Mouse (Mus musculus) forebrain, embryonic 15.5 days (tissue): ENCODE results near the gene Bsn. TPM values are rescaled to one million over a fixed set of nuclear protein-coding genes. Genes with fewer than 3 reads are reported as not detected.
"Not testable (repeated sequence)": the region's sequence is repeated elsewhere in the genome, so short reads cannot be mapped to it uniquely, and the experiment has no call there.

Source experiments
- ATAC-seq: fragments of 200-750 bp; cut with Nextera tagmentation; replicated peaks from 2 replicates; pipeline ENCODE4 v1.8.0; 2017; ENCODE audit warnings: mild to moderate bottlenecking, moderate TSS enrichment, moderate library complexity
- H3K27ac ChIP-seq: fragments of 300-500 bp; sonication (generic); replicated peaks from 2 replicates; pipeline ENCODE4 v1.5.1; 2015; ENCODE audit warnings: mild to moderate bottlenecking, inconsistent platforms
- H3K27me3 ChIP-seq: fragments of 300-500 bp; sonication (generic); 2 replicates; pipeline ENCODE4 v1.6.1; 2015; ENCODE audit warnings: inconsistent platforms
- H3K36me3 ChIP-seq: fragments of 300-500 bp; sonication (generic); 2 replicates; pipeline ENCODE4 v1.6.1; 2015; ENCODE audit warnings: mild to moderate bottlenecking, inconsistent platforms
- H3K4me1 ChIP-seq: fragments of 300-500 bp; sonication (generic); 2 replicates; pipeline ENCODE4 v1.6.1; 2015; ENCODE audit warnings: inconsistent platforms
- H3K4me2 ChIP-seq: fragments of 300-500 bp; sonication (generic); replicated peaks from 2 replicates; pipeline ENCODE4 v1.6.1; 2015; ENCODE audit warnings: mild to moderate bottlenecking, inconsistent platforms
- H3K4me3 ChIP-seq: fragments of 300-500 bp; sonication (generic); 2 replicates; pipeline ENCODE4 v1.5.1; 2015; ENCODE audit warnings: mild to moderate bottlenecking, inconsistent platforms
- H3K9ac ChIP-seq: fragments of 300-500 bp; sonication (generic); replicated peaks from 2 replicates; pipeline ENCODE4 v1.6.1; 2015; ENCODE audit warnings: mild to moderate bottlenecking, inconsistent platforms
- H3K9me3 ChIP-seq: fragments of 300-500 bp; sonication (generic); 2 replicates; pipeline ENCODE4 v1.6.1; 2016; ENCODE audit warnings: inconsistent platforms
- WGBS: fragments of 180-500 bp; shearing (Covaris S2); methylation state at CpG from one replicate; pipeline ENCODE4 v1.1.7; 2015; ENCODE audit warnings: mixed read lengths; 5-methylcytosine and 5-hydroxymethylcytosine counted together
- polyA plus RNA-seq: library from polyadenylated mRNA; unstranded; fragments of >200 nt; fragmentation: Nextera tagmentation; extraction: Ambion mirVana; gene quantifications from 2 replicates; pipeline ENCODE4 v1.2.1, GENCODE M21; 2015

Gene Bsn
- polyA plus RNA-seq, 1 experiment from 2014 or later: 7.3 TPM

GRCm38 (mm10) chr9:108146451-108146850 is 43.7 kb downstream of the Bsn start:
- Histone ChIP-seq H3K4me1 (no peaks in the 10 kb centered on the region), H3K27ac (no peak overlapping the region), H3K36me3 (no peaks in the 10 kb centered on the region), H3K4me3 (no peak overlapping the region), H3K27me3 (no peaks in the 10 kb centered on the region), H3K4me2 (no peak overlapping the region), H3K9me3 (no peaks in the 10 kb centered on the region), H3K9ac (no peak overlapping the region)
- 77% methylated on average over 4 of the region's 4 CpGs for WGBS
- no peak for ATAC-seq

- no peaks in the 10 kb centered on the region for H3K36me3 ChIP-seq
- 72% methylated on average over 6 of the region's 6 CpGs for WGBS
- H3K9ac ChIP-seq: no peak overlapping the region
- H3K4me1 ChIP-seq: no peaks in the 10 kb centered on the region
- no peak overlapping the region for H3K4me2 ChIP-seq
- no peak overlapping the region for H3K4me3 ChIP-seq
- H3K27me3 ChIP-seq: no peaks in the 10 kb centered on the region
- H3K27ac ChIP-seq: no peak overlapping the region
- ATAC-seq: no peak
- H3K9me3 ChIP-seq: no peaks in the 10 kb centered on the region
Observed at GRCm38 (mm10) chr9:108145740-108146139, 44.4 kb downstream of the Bsn start.

DNA sequence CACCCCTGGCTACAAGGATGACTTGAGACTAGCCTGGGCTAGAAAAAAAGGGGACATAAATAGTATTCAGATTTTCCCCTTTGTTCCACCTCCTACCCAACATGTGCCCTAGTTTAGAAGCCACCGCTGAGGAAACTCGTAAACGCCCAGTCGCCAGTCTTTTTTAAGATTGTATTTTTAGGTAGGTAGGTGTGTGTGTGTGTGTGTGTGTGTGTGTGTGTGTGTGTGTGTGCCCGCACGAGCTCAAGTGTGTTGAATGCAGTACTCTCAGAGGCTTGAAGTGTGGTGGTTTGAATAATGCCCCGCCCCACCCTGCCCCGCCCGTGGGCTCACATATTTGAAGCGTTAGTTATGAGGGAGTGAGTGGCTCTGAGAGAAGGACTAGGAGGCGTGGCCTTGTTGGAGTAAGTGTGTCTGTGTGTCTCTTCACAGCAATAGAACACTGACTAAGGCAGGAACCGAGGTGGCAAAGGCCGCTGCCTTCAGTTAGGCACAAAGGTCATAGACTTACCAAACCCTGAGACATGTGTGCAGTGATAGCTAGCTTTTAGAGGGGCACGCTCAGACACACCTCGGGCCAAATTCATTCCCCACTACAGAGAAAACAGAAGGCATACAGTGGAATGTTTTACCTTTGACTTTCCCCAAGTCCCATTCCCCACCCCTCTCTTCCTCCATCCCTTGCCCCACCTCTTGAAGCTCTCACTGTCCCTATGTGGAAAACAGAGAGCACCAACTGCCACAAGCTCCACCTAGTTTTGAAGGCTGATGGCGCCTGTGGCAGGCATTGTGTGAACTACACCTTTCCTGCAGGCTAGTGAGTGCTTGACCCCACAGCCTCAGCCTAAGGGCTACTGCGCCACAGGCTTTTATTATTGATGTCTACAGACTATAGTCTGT is 45.6 kb downstream of the Bsn start:
- H3K9me3 ChIP-seq: no peaks in the 10 kb centered on the region
- WGBS: 83% methylated on average over 17 of the region's 17 CpGs
- no peak for ATAC-seq

GRCm38 (mm10) chr9:108143470-108143869 is 46.7 kb downstream of the Bsn start:
- Histone ChIP-seq H3K4me2 (no peak overlapping the region), H3K9ac (no peak overlapping the region), H3K9me3 (no peaks in the 10 kb centered on the region), H3K27ac (no peak overlapping the region), H3K4me1 (no peaks in the 10 kb centered on the region), H3K27me3 (no peaks in the 10 kb centered on the region), H3K36me3 (peaks cover 9% of the 10 kb centered on the region), H3K4me3 (no peak overlapping the region)
- WGBS: 80% methylated on average over 2 of the region's 2 CpGs
- ATAC-seq: no peak

More for the DNA sequence above, 45.6 kb downstream of the Bsn start:
- Histone ChIP-seq H3K36me3 (no peaks in the 10 kb centered on the region), H3K9ac (no peak overlapping the region), H3K4me1 (no peaks in the 10 kb centered on the region), H3K27me3 (no peaks in the 10 kb centered on the region), H3K27ac (no peak overlapping the region), H3K4me3 (no peak overlapping the region), H3K4me2 (no peak overlapping the region)

DNA sequence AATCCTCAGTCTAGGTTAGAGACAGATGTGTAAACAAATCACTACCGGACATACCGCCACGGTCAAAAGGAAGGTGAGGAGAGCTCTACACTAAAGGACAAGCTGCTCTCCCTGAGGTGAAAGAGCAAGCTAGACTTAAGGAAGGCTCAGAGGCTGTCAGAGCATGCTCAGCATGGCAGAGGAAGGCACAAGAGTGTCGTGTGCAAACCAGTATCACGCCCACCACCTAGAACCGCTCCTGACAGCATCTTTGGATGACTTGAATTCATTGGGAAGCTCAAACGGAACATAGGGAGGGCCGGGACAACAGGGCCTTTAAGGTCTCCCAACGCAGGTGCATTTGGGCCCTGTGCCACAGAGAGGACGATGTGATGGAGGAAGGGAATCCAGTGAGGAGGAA is 48.8 kb downstream of the Bsn start:
- H3K4me3 ChIP-seq: no peak overlapping the region
- 92% methylated on average over 10 of the region's 10 CpGs for WGBS
- H3K4me2 ChIP-seq: no peak overlapping the region
- H3K4me1 ChIP-seq: no peaks in the 10 kb centered on the region
- H3K9ac ChIP-seq: no peak overlapping the region
- H3K27me3 ChIP-seq: no peaks in the 10 kb centered on the region
- no peaks in the 10 kb centered on the region for H3K9me3 ChIP-seq
- ATAC-seq: no peak
- no peak overlapping the region for H3K27ac ChIP-seq
- peaks cover 15% of the 10 kb centered on the region for H3K36me3 ChIP-seq

- no peaks in the 10 kb centered on the region for H3K4me1 ChIP-seq
- no peaks in the 10 kb centered on the region for H3K9me3 ChIP-seq
- no peak overlapping the region for H3K4me3 ChIP-seq
- H3K36me3 ChIP-seq: peaks cover 15% of the 10 kb centered on the region
- 81% methylated on average over 7 of the region's 7 CpGs for WGBS
- no peaks in the 10 kb centered on the region for H3K27me3 ChIP-seq
- no peak overlapping the region for H3K27ac ChIP-seq
- ATAC-seq: no peak
- no peak overlapping the region for H3K9ac ChIP-seq
- H3K4me2 ChIP-seq: no peak overlapping the region
Observed at GRCm38 (mm10) chr9:108139963-108140695, 50.1 kb downstream of the Bsn start.

DNA sequence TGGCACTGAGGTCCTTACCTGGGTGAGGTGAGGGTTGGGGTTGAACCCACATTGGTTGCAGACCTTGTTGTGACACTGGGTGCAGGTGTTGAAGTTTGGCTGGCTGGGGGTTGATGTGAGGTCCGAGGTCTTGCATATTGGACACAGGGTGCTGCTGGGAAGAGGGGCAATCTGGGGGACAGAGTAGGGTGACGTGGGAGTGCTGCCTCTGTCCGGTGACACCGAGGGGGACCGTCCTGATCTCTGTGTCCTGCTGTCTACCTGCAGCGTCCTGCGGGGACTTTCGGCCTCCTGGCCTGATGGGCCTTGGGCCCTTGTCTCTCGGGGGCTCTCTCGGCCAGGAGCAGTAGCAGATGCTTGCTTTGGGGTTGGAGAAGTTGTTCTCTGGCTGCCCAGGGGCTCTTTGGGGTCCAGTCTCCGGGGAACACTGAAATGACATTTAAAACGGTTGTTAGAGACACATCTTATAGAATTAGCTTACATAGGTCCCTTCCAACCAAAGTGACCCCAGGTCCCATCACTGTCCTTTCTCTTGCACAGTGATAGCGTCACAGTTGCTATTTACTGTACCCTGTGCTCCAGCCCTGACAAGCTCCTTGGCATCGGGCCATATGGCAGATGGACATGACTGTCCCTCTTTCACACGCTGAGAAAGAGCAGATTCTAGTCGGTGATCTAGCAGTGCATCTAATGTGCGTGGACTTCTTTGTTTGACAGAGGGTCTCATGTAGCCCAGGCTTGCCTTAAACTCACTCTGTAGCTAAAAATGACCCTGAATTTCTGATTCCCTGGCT is 50.8 kb downstream of the Bsn start:
- 84% methylated on average over 17 of the region's 17 CpGs for WGBS
- H3K4me3 ChIP-seq: no peak overlapping the region
- no peak overlapping the region for H3K27ac ChIP-seq
- H3K36me3 ChIP-seq: peaks cover 15% of the 10 kb centered on the region
- H3K4me2 ChIP-seq: no peak overlapping the region
- H3K9ac ChIP-seq: no peak overlapping the region
- ATAC-seq: no peak
- no peaks in the 10 kb centered on the region for H3K27me3 ChIP-seq
- no peaks in the 10 kb centered on the region for H3K9me3 ChIP-seq
- H3K4me1 ChIP-seq: no peaks in the 10 kb centered on the region

GRCm38 (mm10) chr9:108138118-108138517 is 52.1 kb downstream of the Bsn start:
- Histone ChIP-seq H3K27ac (no peak overlapping the region), H3K27me3 (no peaks in the 10 kb centered on the region), H3K4me2 (no peak overlapping the region), H3K9ac (no peak overlapping the region), H3K9me3 (no peaks in the 10 kb centered on the region), H3K36me3 (peaks cover 15% of the 10 kb centered on the region), H3K4me3 (no peak overlapping the region), H3K4me1 (no peaks in the 10 kb centered on the region)
- no peak for ATAC-seq
- 85% methylated on average over 6 of the region's 6 CpGs for WGBS

- Histone ChIP-seq H3K36me3 (peaks cover 15% of the 10 kb centered on the region), H3K9ac (no peak overlapping the region), H3K27ac (no peak overlapping the region), H3K9me3 (no peaks in the 10 kb centered on the region), H3K4me1 (no peaks in the 10 kb centered on the region), H3K4me3 (no peak overlapping the region), H3K27me3 (no peaks in the 10 kb centered on the region), H3K4me2 (no peak overlapping the region)
- no peak for ATAC-seq
- WGBS: 72% methylated on average over 17 of the region's 17 CpGs
Observed at GRCm38 (mm10) chr9:108137523-108137922, 52.7 kb downstream of the Bsn start.

DNA sequence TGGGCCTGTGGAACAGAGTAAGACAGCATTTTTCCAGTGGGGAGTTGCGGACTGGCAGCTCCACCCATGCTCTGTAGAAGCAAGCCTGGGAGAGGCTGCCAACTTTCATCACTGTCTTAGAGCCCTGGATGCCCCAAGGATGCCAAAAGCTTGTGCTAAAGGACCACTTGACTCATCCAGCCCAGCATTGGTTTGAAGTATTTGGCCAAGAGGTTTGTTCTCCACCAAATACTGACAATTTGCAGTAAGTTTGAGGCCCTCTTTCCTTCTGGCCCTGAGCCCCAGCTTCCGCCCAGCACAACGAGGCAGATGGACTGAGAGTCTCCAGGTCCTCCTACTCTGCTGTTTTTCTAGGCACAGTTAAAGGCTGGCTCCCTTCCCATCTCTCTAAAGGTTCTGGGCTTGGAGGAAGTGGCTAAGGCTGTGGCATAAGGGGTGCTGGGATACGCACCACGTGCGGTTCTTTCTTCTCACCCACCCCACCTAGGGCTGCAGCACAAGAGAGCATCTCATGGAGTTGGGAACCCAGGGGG is 53.2 kb downstream of the Bsn start:
- 84% methylated on average over 6 of the region's 6 CpGs for WGBS
- Histone ChIP-seq H3K9ac (no peak overlapping the region), H3K4me3 (no peak overlapping the region), H3K27me3 (no peaks in the 10 kb centered on the region), H3K36me3 (peaks cover 15% of the 10 kb centered on the region), H3K4me2 (no peak overlapping the region), H3K9me3 (no peaks in the 10 kb centered on the region), H3K4me1 (no peaks in the 10 kb centered on the region), H3K27ac (no peak overlapping the region)
- ATAC-seq: no peak

DNA sequence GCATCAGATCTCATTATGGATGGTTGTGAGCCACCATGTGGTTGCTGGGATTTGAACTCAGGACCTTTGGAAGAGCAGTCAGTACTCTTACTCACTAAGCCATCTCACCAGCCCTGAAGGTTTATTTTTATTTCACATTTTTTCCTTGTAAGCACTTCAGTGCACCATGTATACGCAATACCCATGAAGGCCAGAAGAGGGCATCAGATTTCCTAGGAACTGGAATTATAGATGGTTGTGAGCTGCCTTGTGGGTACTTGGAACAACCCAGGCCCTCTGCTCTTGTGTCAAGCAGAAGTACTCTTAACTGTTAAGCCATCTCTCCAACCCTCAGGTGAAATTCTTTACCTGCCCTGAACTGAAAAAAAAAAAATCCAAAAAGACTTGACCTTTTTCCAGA is 54.0 kb downstream of the Bsn start:
- Histone ChIP-seq H3K9ac (no peak overlapping the region), H3K4me3 (no peak overlapping the region), H3K4me1 (no peaks in the 10 kb centered on the region), H3K27me3 (no peaks in the 10 kb centered on the region), H3K4me2 (no peak overlapping the region), H3K9me3 (no peaks in the 10 kb centered on the region), H3K36me3 (peaks cover 15% of the 10 kb centered on the region), H3K27ac (no peak overlapping the region)
- ATAC-seq: no peak
- 28% methylated on average over 1 of the region's 1 CpGs for WGBS

- ATAC-seq, H3K27me3 ChIP-seq, H3K4me1 ChIP-seq, H3K4me2 ChIP-seq, H3K4me3 ChIP-seq, H3K27ac ChIP-seq, H3K9ac ChIP-seq, H3K9me3 ChIP-seq: not testable (repeated sequence)
- 91% methylated on average over 3 of the region's 3 CpGs for WGBS
- H3K36me3 ChIP-seq: peaks cover 15% of the 10 kb centered on the region
Observed at GRCm38 (mm10) chr9:108135679-108136078, 54.5 kb downstream of the Bsn start.
